Mouse (Mus musculus): ENCODE measurements at regions not wholly inside any gene's neighbourhood (a gene's known extent, or its start where the extent isn't known, plus 50 kb on each side); places are given as distances from the start of the nearest gene placed in this dataset.

- no peaks in the 10 kb centered on the region for H3K36me3 ChIP-seq (ENCODE audit: control insufficient read depth, insufficient read depth, low read length)
- no peak for ATAC-seq (ENCODE audit: insufficient read depth, low FRiP score, low TSS enrichment)
- H3K9ac ChIP-seq (ENCODE audit: low read length): no peak overlapping the region
- 62% methylated on average over 4 of the region's 4 CpGs for WGBS
- H3K9me3 ChIP-seq (ENCODE audit: control insufficient read depth, low read length): no peaks in the 10 kb centered on the region
- no peak for DNase-seq (ENCODE audit: low spot score)
- no peaks in the 10 kb centered on the region for H3K27me3 ChIP-seq (ENCODE audit: control insufficient read depth, insufficient read depth, low read length)
- no peak overlapping the region for H3K4me2 ChIP-seq (ENCODE audit: low read depth)
- no peak overlapping the region for H3K27ac ChIP-seq (ENCODE audit: low read depth, low read length)
- no peaks in the 10 kb centered on the region for H3K4me1 ChIP-seq (ENCODE audit: control insufficient read depth, insufficient read depth, low read length)
- H3K4me3 ChIP-seq (ENCODE audit: low read depth, low read length): no peak overlapping the region
Observed at GRCm38 (mm10) chr5:58822704-58823103, 1104.9 kb downstream of the Pcdh7 start.

DNA sequence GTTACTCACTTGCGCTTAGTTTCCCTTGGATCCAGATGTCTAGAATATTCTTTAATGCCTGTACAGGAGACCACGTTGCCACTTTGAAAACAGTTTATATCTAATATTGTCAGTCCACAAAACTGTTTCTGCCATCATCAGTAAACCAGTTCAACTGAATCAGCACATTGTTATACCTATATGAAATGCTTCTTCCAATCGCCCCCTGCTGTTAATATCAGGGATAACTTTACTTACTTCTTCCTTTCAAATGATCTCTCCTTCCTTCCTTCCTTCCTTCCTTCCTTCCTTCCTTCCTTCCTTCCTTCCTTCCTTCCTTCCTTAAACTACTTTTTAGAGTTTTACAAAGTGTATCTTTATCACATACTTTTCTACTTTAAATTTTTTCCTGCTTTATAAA is 1108.2 kb downstream of the Pcdh7 start:
- Histone ChIP-seq H3K27ac (ENCODE audit: low read depth, low read length) (no peak overlapping the region), H3K4me1 (ENCODE audit: control insufficient read depth, insufficient read depth, low read length) (no peaks in the 10 kb centered on the region), H3K27me3 (ENCODE audit: control insufficient read depth, insufficient read depth, low read length) (no peaks in the 10 kb centered on the region), H3K9ac (ENCODE audit: low read length) (no peak overlapping the region), H3K4me2 (ENCODE audit: low read depth) (no peak overlapping the region), H3K36me3 (ENCODE audit: control insufficient read depth, insufficient read depth, low read length) (no peaks in the 10 kb centered on the region), H3K4me3 (ENCODE audit: low read depth, low read length) (no peak overlapping the region), H3K9me3 (ENCODE audit: control insufficient read depth, low read length) (no peaks in the 10 kb centered on the region)
- DNase-seq (ENCODE audit: low spot score) (no peak), ATAC-seq (ENCODE audit: insufficient read depth, low FRiP score, low TSS enrichment) (no peak)
- WGBS: 53% methylated on average over 3 of the region's 3 CpGs

GRCm38 (mm10) chr5:58847001-58847400 is 1129.2 kb downstream of the Pcdh7 start:
- no peaks in the 10 kb centered on the region for H3K27me3 ChIP-seq (ENCODE audit: control insufficient read depth, insufficient read depth, low read length)
- H3K4me3 ChIP-seq (ENCODE audit: low read depth, low read length): no peak overlapping the region
- DNase-seq (ENCODE audit: low spot score) (no peak), ATAC-seq (ENCODE audit: insufficient read depth, low FRiP score, low TSS enrichment) (no peak)
- H3K9ac ChIP-seq (ENCODE audit: low read length): no peak overlapping the region
- no peaks in the 10 kb centered on the region for H3K36me3 ChIP-seq (ENCODE audit: control insufficient read depth, insufficient read depth, low read length)
- H3K9me3 ChIP-seq (ENCODE audit: control insufficient read depth, low read length): no peaks in the 10 kb centered on the region
- H3K4me1 ChIP-seq (ENCODE audit: control insufficient read depth, insufficient read depth, low read length): no peaks in the 10 kb centered on the region
- no peak overlapping the region for H3K27ac ChIP-seq (ENCODE audit: low read depth, low read length)
- no peak overlapping the region for H3K4me2 ChIP-seq (ENCODE audit: low read depth)

- Histone ChIP-seq H3K9ac (ENCODE audit: low read length) (no peak overlapping the region), H3K27ac (ENCODE audit: low read depth, low read length) (no peak overlapping the region), H3K27me3 (ENCODE audit: control insufficient read depth, insufficient read depth, low read length) (no peaks in the 10 kb centered on the region), H3K4me3 (ENCODE audit: low read depth, low read length) (no peak overlapping the region), H3K4me1 (ENCODE audit: control insufficient read depth, insufficient read depth, low read length) (no peaks in the 10 kb centered on the region), H3K9me3 (ENCODE audit: control insufficient read depth, low read length) (no peaks in the 10 kb centered on the region), H3K4me2 (ENCODE audit: low read depth) (no peak overlapping the region), H3K36me3 (ENCODE audit: control insufficient read depth, insufficient read depth, low read length) (no peaks in the 10 kb centered on the region)
- 94% methylated on average over 2 of the region's 2 CpGs for WGBS
- ATAC-seq (ENCODE audit: insufficient read depth, low FRiP score, low TSS enrichment) (no peak), DNase-seq (ENCODE audit: low spot score) (no peak)
Observed at GRCm38 (mm10) chr5:58858016-58858415, 1140.2 kb downstream of the Pcdh7 start.

DNA sequence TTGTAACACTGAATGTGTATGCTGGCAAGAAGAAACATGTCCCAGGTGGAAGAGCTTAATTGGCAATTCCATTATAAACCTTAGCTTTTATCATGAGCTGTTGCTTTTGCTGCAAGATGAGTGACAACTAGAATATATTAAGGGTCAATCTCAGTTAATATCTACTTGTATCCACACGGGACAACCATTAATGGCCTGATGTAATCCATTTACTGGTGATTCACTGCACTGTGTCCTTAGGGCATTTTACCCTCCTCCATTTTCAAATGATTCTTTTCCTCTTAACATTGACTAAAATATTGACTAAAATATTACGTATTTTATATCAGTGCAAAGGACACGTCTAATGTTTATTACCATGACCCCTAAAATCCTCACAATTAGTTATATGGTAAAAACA is 1175.7 kb downstream of the Pcdh7 start:
- Histone ChIP-seq H3K9ac (ENCODE audit: low read length) (no peak overlapping the region), H3K27me3 (ENCODE audit: control insufficient read depth, insufficient read depth, low read length) (no peaks in the 10 kb centered on the region), H3K9me3 (ENCODE audit: control insufficient read depth, low read length) (no peaks in the 10 kb centered on the region), H3K4me2 (ENCODE audit: low read depth) (no peak overlapping the region), H3K4me3 (ENCODE audit: low read depth, low read length) (no peak overlapping the region), H3K36me3 (ENCODE audit: control insufficient read depth, insufficient read depth, low read length) (no peaks in the 10 kb centered on the region), H3K4me1 (ENCODE audit: control insufficient read depth, insufficient read depth, low read length) (no peaks in the 10 kb centered on the region), H3K27ac (ENCODE audit: low read depth, low read length) (no peak overlapping the region)
- ATAC-seq (ENCODE audit: insufficient read depth, low FRiP score, low TSS enrichment) (peak; percentile 68; the same call in 1 of the 2 replicates), DNase-seq (ENCODE audit: low spot score) (no peak)
- 68% methylated on average over 3 of the region's 3 CpGs for WGBS

GRCm38 (mm10) chr5:58941436-58941835 is 1223.7 kb downstream of the Pcdh7 start:
- no peak overlapping the region for H3K9ac ChIP-seq (ENCODE audit: low read length)
- no peak overlapping the region for H3K4me3 ChIP-seq (ENCODE audit: low read depth, low read length)
- DNase-seq (ENCODE audit: low spot score) (no peak), ATAC-seq (ENCODE audit: insufficient read depth, low FRiP score, low TSS enrichment) (no peak)
- no peaks in the 10 kb centered on the region for H3K27me3 ChIP-seq (ENCODE audit: control insufficient read depth, insufficient read depth, low read length)
- H3K36me3 ChIP-seq (ENCODE audit: control insufficient read depth, insufficient read depth, low read length): no peaks in the 10 kb centered on the region
- H3K4me1 ChIP-seq (ENCODE audit: control insufficient read depth, insufficient read depth, low read length): no peaks in the 10 kb centered on the region
- H3K27ac ChIP-seq (ENCODE audit: low read depth, low read length): no peak overlapping the region
- H3K9me3 ChIP-seq (ENCODE audit: control insufficient read depth, low read length): no peaks in the 10 kb centered on the region
- WGBS: 85% methylated on average over 1 of the region's 1 CpGs
- no peak overlapping the region for H3K4me2 ChIP-seq (ENCODE audit: low read depth)

DNA sequence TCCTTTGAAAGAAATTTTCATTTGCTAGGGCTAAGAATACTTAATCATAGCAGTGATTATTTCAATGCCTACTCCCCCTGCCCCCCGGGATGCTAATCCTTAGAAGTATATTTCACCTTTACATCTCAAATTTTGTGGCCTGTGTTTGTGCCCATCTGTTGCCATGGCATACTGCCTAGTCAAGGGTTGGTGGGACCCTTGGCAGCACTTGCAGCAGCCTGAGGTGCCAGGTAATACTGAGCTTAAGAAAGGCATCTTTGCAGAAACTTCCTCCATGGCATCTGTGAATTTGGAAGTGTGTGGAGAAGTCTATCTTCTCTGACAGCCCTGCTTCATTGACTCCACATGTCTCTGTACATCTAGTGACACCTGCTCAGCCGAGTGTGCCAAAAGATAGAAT is 1257.5 kb downstream of the Pcdh7 start:
- no peak overlapping the region for H3K9ac ChIP-seq (ENCODE audit: low read length)
- ATAC-seq (ENCODE audit: insufficient read depth, low FRiP score, low TSS enrichment) (no peak), DNase-seq (ENCODE audit: low spot score) (no peak)
- H3K4me1 ChIP-seq (ENCODE audit: control insufficient read depth, insufficient read depth, low read length): no peaks in the 10 kb centered on the region
- H3K9me3 ChIP-seq (ENCODE audit: control insufficient read depth, low read length): no peaks in the 10 kb centered on the region
- H3K27ac ChIP-seq (ENCODE audit: low read depth, low read length): no peak overlapping the region
- no peak overlapping the region for H3K4me3 ChIP-seq (ENCODE audit: low read depth, low read length)
- H3K4me2 ChIP-seq (ENCODE audit: low read depth): no peak overlapping the region
- 84% methylated on average over 2 of the region's 2 CpGs for whole genome bisulfite sequencing
- no peaks in the 10 kb centered on the region for H3K27me3 ChIP-seq (ENCODE audit: control insufficient read depth, insufficient read depth, low read length)
- no peaks in the 10 kb centered on the region for H3K36me3 ChIP-seq (ENCODE audit: control insufficient read depth, insufficient read depth, low read length)

DNA sequence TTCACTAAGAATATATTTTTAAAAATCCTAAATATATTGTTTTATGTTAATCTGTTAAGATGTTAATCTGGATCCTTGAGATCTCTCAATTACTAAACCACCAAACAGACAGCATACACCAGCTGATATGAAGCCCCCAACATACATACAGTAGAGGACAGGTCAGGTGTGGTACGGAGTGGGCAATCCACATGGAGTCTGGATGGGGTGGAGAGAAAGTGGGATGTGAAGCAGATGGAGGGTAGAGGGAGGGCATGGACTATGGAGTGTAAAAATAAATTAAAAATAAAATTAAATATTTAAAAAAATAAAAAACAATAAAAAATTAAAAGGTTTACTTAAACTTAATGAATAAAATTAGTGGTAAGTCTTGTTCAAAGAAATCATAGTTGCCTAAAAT is 1270.0 kb downstream of the Pcdh7 start:
- no peak overlapping the region for H3K4me2 ChIP-seq (ENCODE audit: low read depth)
- no peak overlapping the region for H3K4me3 ChIP-seq (ENCODE audit: low read depth, low read length)
- ATAC-seq (ENCODE audit: insufficient read depth, low FRiP score, low TSS enrichment) (peak; percentile 71; the same call in 1 of the 2 replicates), DNase-seq (ENCODE audit: low spot score) (no peak)
- H3K27ac ChIP-seq (ENCODE audit: low read depth, low read length): no peak overlapping the region
- no peak overlapping the region for H3K9ac ChIP-seq (ENCODE audit: low read length)
- H3K27me3 ChIP-seq (ENCODE audit: control insufficient read depth, insufficient read depth, low read length): no peaks in the 10 kb centered on the region
- H3K9me3 ChIP-seq (ENCODE audit: control insufficient read depth, low read length): no peaks in the 10 kb centered on the region
- no peaks in the 10 kb centered on the region for H3K4me1 ChIP-seq (ENCODE audit: control insufficient read depth, insufficient read depth, low read length)
- no peaks in the 10 kb centered on the region for H3K36me3 ChIP-seq (ENCODE audit: control insufficient read depth, insufficient read depth, low read length)
- 94% methylated on average over 1 of the region's 1 CpGs for WGBS

Data from neural tube, embryonic 11.5 days (tissue).